Mouse (Mus musculus): ENCODE measurements around the gene Wfdc12. TPM values are rescaled to one million over a fixed set of nuclear protein-coding genes. Genes with fewer than 3 reads are reported as not detected.
"Not testable (repeated sequence)": the region's sequence is repeated elsewhere in the genome, so short reads cannot be mapped to it uniquely, and the experiment has no call there.

Gene Wfdc12
- polyA plus RNA-seq, 1 experiment from 2014 or later: not detected

- not testable (repeated sequence) for H3K9ac ChIP-seq (ENCODE audit: low read depth, low read length); H3K4me1 ChIP-seq (replicated peaks; ENCODE audit: control insufficient read depth, insufficient read depth, low read length); H3K4me2 ChIP-seq (replicated peaks; ENCODE audit: low read depth, low read length); DNase-seq (ENCODE audit: low spot score); H3K4me3 ChIP-seq (ENCODE audit: low read depth, low read length); H3K36me3 ChIP-seq (ENCODE audit: control insufficient read depth, insufficient read depth, low read length); H3K27me3 ChIP-seq (ENCODE audit: control insufficient read depth, insufficient read depth, low read length); H3K27ac ChIP-seq (ENCODE audit: low read depth, low read length); H3K9me3 ChIP-seq (ENCODE audit: control insufficient read depth, low read length); ATAC-seq (ENCODE audit: low FRiP score)
- WGBS: 94% methylated on average over 10 of the region's 10 CpGs
Observed at GRCm38 (mm10) chr2:164206011-164206410, 15.6 kb upstream of the Wfdc12 start.

GRCm38 (mm10) chr2:164199626-164200327, 9.4 kb upstream of the Wfdc12 start, which contains the start of gene Wfdc15a:
Wfdc15a (minus strand) TSS chr2:164200130.
- Histone ChIP-seq H3K4me3 (ENCODE audit: low read depth, low read length) (no peak within 1 kb of the TSS), H3K9me3 (ENCODE audit: control insufficient read depth, low read length) (no peaks in the 10 kb centered on the region), H3K27ac (ENCODE audit: low read depth, low read length) (no peak within 1 kb of the TSS), H3K36me3 (ENCODE audit: control insufficient read depth, insufficient read depth, low read length) (no peaks in the 10 kb centered on the region), H3K4me1 (replicated peaks; ENCODE audit: control insufficient read depth, insufficient read depth, low read length) (no peaks in the 10 kb centered on the region), H3K27me3 (ENCODE audit: control insufficient read depth, insufficient read depth, low read length) (no peaks in the 10 kb centered on the region), H3K9ac (ENCODE audit: low read depth, low read length) (no peak within 1 kb of the TSS), H3K4me2 (replicated peaks; ENCODE audit: low read depth, low read length) (no peak within 1 kb of the TSS)
- DNase-seq (ENCODE audit: low spot score): no peak
- ATAC-seq (ENCODE audit: low FRiP score): no peak
- 79% methylated on average over 20 of the region's 20 CpGs for WGBS

GRCm38 (mm10) chr2:164196700-164196990, 6.2 kb upstream of the Wfdc12 start:
- H3K36me3 ChIP-seq (ENCODE audit: control insufficient read depth, insufficient read depth, low read length): no peaks in the 10 kb centered on the region
- H3K9me3 ChIP-seq (ENCODE audit: control insufficient read depth, low read length): no peaks in the 10 kb centered on the region
- H3K4me1 ChIP-seq (replicated peaks; ENCODE audit: control insufficient read depth, insufficient read depth, low read length): no peaks in the 10 kb centered on the region
- H3K27ac ChIP-seq (ENCODE audit: low read depth, low read length): no peak overlapping the region
- no peaks in the 10 kb centered on the region for H3K27me3 ChIP-seq (ENCODE audit: control insufficient read depth, insufficient read depth, low read length)
- no peak overlapping the region for H3K4me3 ChIP-seq (ENCODE audit: low read depth, low read length)
- no peak overlapping the region for H3K9ac ChIP-seq (ENCODE audit: low read depth, low read length)
- DNase-seq (ENCODE audit: low spot score) (no peak), ATAC-seq (ENCODE audit: low FRiP score) (no peak)
- H3K4me2 ChIP-seq (replicated peaks; ENCODE audit: low read depth, low read length): no peak overlapping the region
- 88% methylated on average over 5 of the region's 5 CpGs for WGBS

- WGBS: 89% methylated on average over 5 of the region's 5 CpGs
- Histone ChIP-seq H3K9ac (ENCODE audit: low read depth, low read length) (no peak overlapping the region), H3K4me3 (ENCODE audit: low read depth, low read length) (no peak overlapping the region), H3K27me3 (ENCODE audit: control insufficient read depth, insufficient read depth, low read length) (no peaks in the 10 kb centered on the region), H3K27ac (ENCODE audit: low read depth, low read length) (no peak overlapping the region), H3K36me3 (ENCODE audit: control insufficient read depth, insufficient read depth, low read length) (no peaks in the 10 kb centered on the region), H3K4me2 (replicated peaks; ENCODE audit: low read depth, low read length) (no peak overlapping the region), H3K4me1 (replicated peaks; ENCODE audit: control insufficient read depth, insufficient read depth, low read length) (no peaks in the 10 kb centered on the region), H3K9me3 (ENCODE audit: control insufficient read depth, low read length) (no peaks in the 10 kb centered on the region)
- ATAC-seq (ENCODE audit: low FRiP score) (no peak), DNase-seq (ENCODE audit: low spot score) (no peak)
Observed at GRCm38 (mm10) chr2:164195971-164196699, 5.7 kb upstream of the Wfdc12 start.

- ATAC-seq (ENCODE audit: low FRiP score): no peak
- 80% methylated on average over 5 of the region's 5 CpGs for WGBS
- Histone ChIP-seq H3K4me2 (replicated peaks; ENCODE audit: low read depth, low read length) (no peak overlapping the region), H3K9me3 (ENCODE audit: control insufficient read depth, low read length) (no peaks in the 10 kb centered on the region), H3K36me3 (ENCODE audit: control insufficient read depth, insufficient read depth, low read length) (no peaks in the 10 kb centered on the region), H3K9ac (ENCODE audit: low read depth, low read length) (no peak overlapping the region), H3K4me1 (replicated peaks; ENCODE audit: control insufficient read depth, insufficient read depth, low read length) (no peaks in the 10 kb centered on the region), H3K27ac (ENCODE audit: low read depth, low read length) (no peak overlapping the region), H3K27me3 (ENCODE audit: control insufficient read depth, insufficient read depth, low read length) (no peaks in the 10 kb centered on the region), H3K4me3 (ENCODE audit: low read depth, low read length) (no peak overlapping the region)
- DNase-seq (ENCODE audit: low spot score): no peak
Observed at GRCm38 (mm10) chr2:164194959-164195630, 4.7 kb upstream of the Wfdc12 start.

- H3K27me3 ChIP-seq (ENCODE audit: control insufficient read depth, insufficient read depth, low read length): no peaks in the 10 kb centered on the region
- H3K36me3 ChIP-seq (ENCODE audit: control insufficient read depth, insufficient read depth, low read length): no peaks in the 10 kb centered on the region
- ATAC-seq (ENCODE audit: low FRiP score): no peak
- no peak overlapping the region for H3K4me2 ChIP-seq (replicated peaks; ENCODE audit: low read depth, low read length)
- H3K9me3 ChIP-seq (ENCODE audit: control insufficient read depth, low read length): no peaks in the 10 kb centered on the region
- DNase-seq (ENCODE audit: low spot score): no peak
- no peak overlapping the region for H3K9ac ChIP-seq (ENCODE audit: low read depth, low read length)
- H3K27ac ChIP-seq (ENCODE audit: low read depth, low read length): no peak overlapping the region
- no peak overlapping the region for H3K4me3 ChIP-seq (ENCODE audit: low read depth, low read length)
- no peaks in the 10 kb centered on the region for H3K4me1 ChIP-seq (replicated peaks; ENCODE audit: control insufficient read depth, insufficient read depth, low read length)
Observed at GRCm38 (mm10) chr2:164192279-164192678, 1.9 kb upstream of the Wfdc12 start.

- DNase-seq (ENCODE audit: low spot score) (peak; percentile 32), ATAC-seq (ENCODE audit: low FRiP score) (no peak)
- H3K4me1 ChIP-seq (replicated peaks; ENCODE audit: control insufficient read depth, insufficient read depth, low read length): no peaks in the 10 kb centered on the region
- 38% methylated on average over 5 of the region's 5 CpGs for WGBS
- H3K9ac ChIP-seq (ENCODE audit: low read depth, low read length): no peak overlapping the region
- H3K4me3 ChIP-seq (ENCODE audit: low read depth, low read length): no peak overlapping the region
- no peak overlapping the region for H3K4me2 ChIP-seq (replicated peaks; ENCODE audit: low read depth, low read length)
- no peaks in the 10 kb centered on the region for H3K9me3 ChIP-seq (ENCODE audit: control insufficient read depth, low read length)
- no peaks in the 10 kb centered on the region for H3K36me3 ChIP-seq (ENCODE audit: control insufficient read depth, insufficient read depth, low read length)
- H3K27ac ChIP-seq (ENCODE audit: low read depth, low read length): no peak overlapping the region
- H3K27me3 ChIP-seq (ENCODE audit: control insufficient read depth, insufficient read depth, low read length): no peaks in the 10 kb centered on the region
Observed at GRCm38 (mm10) chr2:164188722-164189121, 1.7 kb downstream of the Wfdc12 start.

- no peak overlapping the region for H3K4me2 ChIP-seq (replicated peaks; ENCODE audit: low read depth, low read length)
- H3K27ac ChIP-seq (ENCODE audit: low read depth, low read length): no peak overlapping the region
- H3K9me3 ChIP-seq (ENCODE audit: control insufficient read depth, low read length): no peaks in the 10 kb centered on the region
- H3K4me3 ChIP-seq (ENCODE audit: low read depth, low read length): no peak overlapping the region
- H3K9ac ChIP-seq (ENCODE audit: low read depth, low read length): no peak overlapping the region
- H3K4me1 ChIP-seq (replicated peaks; ENCODE audit: control insufficient read depth, insufficient read depth, low read length): no peaks in the 10 kb centered on the region
- no peak for ATAC-seq (ENCODE audit: low FRiP score)
- no peak for DNase-seq (ENCODE audit: low spot score)
- H3K36me3 ChIP-seq (ENCODE audit: control insufficient read depth, insufficient read depth, low read length): no peaks in the 10 kb centered on the region
- H3K27me3 ChIP-seq (ENCODE audit: control insufficient read depth, insufficient read depth, low read length): no peaks in the 10 kb centered on the region
- WGBS: 49% methylated on average over 9 of the region's 9 CpGs
Observed at GRCm38 (mm10) chr2:164184145-164184719, 6.2 kb downstream of the Wfdc12 start.
